ENCODE assay signal across 10 mouse cellular contexts in the genomic region with DNA sequence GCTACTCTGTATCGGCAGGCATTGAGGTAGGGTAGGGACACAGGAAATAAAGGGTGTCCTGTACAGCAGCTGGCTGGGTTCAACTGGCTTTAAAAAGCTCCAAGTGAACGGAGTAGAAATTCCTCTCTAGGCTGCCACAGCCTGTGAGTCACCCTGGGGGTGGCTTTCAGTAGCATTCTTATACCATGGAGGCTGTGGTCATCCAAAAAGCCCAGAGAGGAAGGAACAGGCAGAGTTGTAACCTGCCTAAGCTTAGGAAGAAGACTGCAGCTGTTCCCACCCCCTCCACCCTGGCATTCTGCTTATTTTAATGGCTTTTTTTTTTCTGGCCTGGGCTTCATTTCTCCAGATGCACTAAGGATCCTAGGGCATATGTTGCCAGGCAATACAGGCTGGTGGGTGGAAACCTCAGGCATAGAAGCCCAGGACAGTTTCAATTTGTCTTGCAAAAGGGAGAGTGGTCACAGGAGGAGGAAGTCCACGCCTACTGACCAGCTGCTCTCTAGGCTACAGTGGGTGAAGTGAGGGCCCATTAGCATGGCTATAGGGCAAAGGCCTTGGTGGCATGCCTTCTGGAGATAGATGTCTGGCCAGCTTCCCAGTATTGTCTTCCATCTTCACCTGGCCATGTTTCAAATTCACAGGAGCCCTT. TPM values are rescaled to one million over a fixed set of nuclear protein-coding genes. Genes with fewer than 3 reads are reported as not detected.
DNase-seq lines count a peak whose midpoint lies in the region; ATAC-seq and TF ChIP-seq lines count a peak whose summit lies in the region.
"Had no signal": no experiment of that assay in that cellular context is flagged by ENCODE, and none has a peak within 500 bp of the region (broad histone marks: within the 10 kb centered on the region; RNA-seq: fewer than 3 reads in every experiment).

No protein-coding gene starts in this region.

- peak; percentile 48 for DNase-seq in heart, postnatal 0 days (ENCODE audit: low spot score)
- DNase-seq in heart, adult 2 months, result no peak
- DNase-seq in retina, postnatal 1 day, result peak; percentile 8
- no peak for DNase-seq in retina, embryonic 14.5 days (ENCODE audit: low spot score)
- DNase-seq in cerebellum, adult 9-11 months, result peak; percentile 77
- peak; percentile 9 for DNase-seq in mesoderm, embryonic 11.5 days (ENCODE audit: low read depth, low spot score)
- no peak for DNase-seq in urinary bladder, postnatal 36 days (ENCODE audit: low spot score in 2 of 2)
- DNase-seq in layer of hippocampus, adult 11-12 months (ENCODE audit: low spot score), result no peak
- DNase-seq: midbrain, embryonic 14.5 days had no signal

- H3K9me3 ChIP-seq in heart, postnatal 0 days (replicated peaks; ENCODE audit: control insufficient read depth, low read length), result no peaks in the 10 kb centered on the region

- no peak overlapping the region for H3K4me2 ChIP-seq in heart, postnatal 0 days (ENCODE audit: low read depth, low read length)

- no peak for TF ChIP-seq POLR2A in heart, adult 2 months (IDR thresholded peaks at IDR 0.05; ENCODE audit: insufficient read depth, low read depth, low read length)

- no peak overlapping the region for H3K9ac ChIP-seq in heart, postnatal 0 days (replicated peaks; ENCODE audit: low read depth, low read length)
- H3K9ac ChIP-seq in heart, adult 2 months (ENCODE audit: low read depth, low read length), result no peak overlapping the region

- H3K79me2 ChIP-seq in heart, adult 2 months (replicated peaks; ENCODE audit: control insufficient read depth, insufficient read depth, low read length), result no peaks in the 10 kb centered on the region

- no peak overlapping the region for H3K4me3 ChIP-seq in heart, postnatal 0 days (ENCODE audit: low read depth, low read length)
- H3K4me3 ChIP-seq in heart, adult 2 months, result no peak overlapping the region
- H3K4me3 ChIP-seq: erythroblast, embryonic 14.5 days had no signal

- peak; percentile 71; the same call in 1 of the 2 replicates for ATAC-seq in heart, postnatal 0 days (ENCODE audit: insufficient read depth, low read depth)

- 26% methylated on average over 3 of the region's 3 CpGs for WGBS in heart, postnatal 0 days
- 22% methylated on average over 3 of the region's 3 CpGs for WGBS in heart, adult 2 months

- H3K27me3 ChIP-seq in heart, postnatal 0 days (ENCODE audit: control insufficient read depth, insufficient read depth, low read length), result no peaks in the 10 kb centered on the region
- H3K27me3 ChIP-seq in heart, adult 2 months (ENCODE audit: control insufficient read depth, insufficient read depth, low read length), result no peaks in the 10 kb centered on the region

- TF ChIP-seq EP300 in heart, postnatal 0 days (IDR thresholded peaks at IDR 0.05; ENCODE audit: low read depth), result no peak
- TF ChIP-seq EP300 in heart, adult 2 months (IDR thresholded peaks at IDR 0.05; ENCODE audit: insufficient read depth, low read depth, low read length), result no peak

- no peaks in the 10 kb centered on the region for H3K36me3 ChIP-seq in heart, postnatal 0 days (replicated peaks; ENCODE audit: control insufficient read depth, insufficient read depth, low read length)
- no peaks in the 10 kb centered on the region for H3K36me3 ChIP-seq in heart, adult 2 months (ENCODE audit: control insufficient read depth, insufficient read depth, low read length)

- TF ChIP-seq CTCF in heart, postnatal 0 days (IDR thresholded peaks at IDR 0.05; ENCODE audit: low read depth), result no peak
- no peak for TF ChIP-seq CTCF in heart, adult 2 months (IDR thresholded peaks at IDR 0.05)

- H3K27ac ChIP-seq in heart, postnatal 0 days (ENCODE audit: low read depth), result no peak overlapping the region
- no peak overlapping the region for H3K27ac ChIP-seq in heart, adult 2 months

- intact Hi-C loops in heart, adult 2 months (cut with DNase I), result no loop called here

- peaks cover 4% of the 10 kb centered on the region; the same call in 1 of the 2 replicates for H3K4me1 ChIP-seq in heart, postnatal 0 days (ENCODE audit: control insufficient read depth, insufficient read depth)
- H3K4me1 ChIP-seq in heart, adult 2 months (ENCODE audit: control insufficient read depth, insufficient read depth, low read length), result peaks cover 2% of the 10 kb centered on the region; the same call in 1 of the 2 replicates

RNA-seq across cellular contexts. Expression of gene Cemip, which starts 57.1 kb away (rescaled TPM):
- 1.4 and 2.9 TPM in 2 replicates for total RNA-seq in heart, postnatal 0 days (2014; rRNA removed; ENCODE audit: low replicate concordance)
- 0.23 and 0.37 TPM in 2 replicates for polyA plus RNA-seq in heart, postnatal 0 days (2015; fragmentation: Nextera tagmentation; extraction: Ambion mirVana)
- under 1 TPM in 1 of 2 experiments, not detected in 1; 0.14 TPM for total RNA-seq in heart, adult 2 months (2021)
- 0.12 TPM in 1 of 2 replicates, not detected in the other for polyA plus RNA-seq in heart, adult 2 months (2012; rRNA removed)

Comparison
In these comparisons a context has a peak if more than half of its experiments do, and no peak if none do; other contexts are left out.
1. DNase-seq: peak in heart, postnatal 0 days (single experiment), retina, postnatal 1 day (single experiment), cerebellum, adult 9-11 months (single experiment) and mesoderm, embryonic 11.5 days (single experiment); none in heart, adult 2 months (0 of 2), retina, embryonic 14.5 days (single experiment), urinary bladder, postnatal 36 days (0 of 2) and layer of hippocampus, adult 11-12 months (single experiment).